Mouse (Mus musculus) ES-E14 (cell line): ENCODE data around the gene Slain2.

Source experiments
- CHD2 ChIP-seq: IDR thresholded peaks from 2 replicates; pipeline ENCODE4 v1.6.1; 2014; ENCODE audit warnings: mild to moderate bottlenecking, low read depth, low read length, inconsistent platforms
- MAFK ChIP-seq: IDR thresholded peaks from 2 replicates; pipeline ENCODE4 v1.6.1; 2014; ENCODE audit warnings: mild to moderate bottlenecking, low read depth, low read length, inconsistent platforms; ENCODE audit not compliant: insufficient read depth

GRCm38 (mm10) chr5:72867036-72867672, 47.0 kb upstream of the Slain2 start:
- TF ChIP-seq MAFK (no peak), CHD2 (no peak)
